In genomic region chr8:127070225-127070624, GRCm38 (mm10) we compare ENCODE assay signal across 10 mouse cellular contexts. TPM values are rescaled to one million over a fixed set of nuclear protein-coding genes. Genes with fewer than 3 reads are reported as not detected.
DNase-seq lines count a peak whose midpoint lies in the region; ATAC-seq and TF ChIP-seq lines count a peak whose summit lies in the region.
"Had no signal": no experiment of that assay in that cellular context is flagged by ENCODE, and none has a peak within 500 bp of the region (broad histone marks: within the 10 kb centered on the region; RNA-seq: fewer than 3 reads in every experiment).

No protein-coding gene starts in this region.

- H3K36me3 ChIP-seq in forebrain, embryonic 13.5 days (ENCODE audit: poor library complexity, severe bottlenecking) = no peaks in the 10 kb centered on the region
- H3K36me3 ChIP-seq in forebrain, postnatal 0 days (ENCODE audit: insufficient read depth) = no peaks in the 10 kb centered on the region
- H3K36me3 ChIP-seq: liver, embryonic 13.5 days had no signal

- intact Hi-C loops in heart, postnatal 14 days (cut with DNase I) = no loop called here

- peak; percentile 41; the same call in 1 of the 2 replicates for ATAC-seq in forebrain, embryonic 13.5 days
- no peak for ATAC-seq in forebrain, postnatal 0 days
- ATAC-seq in activated CD4-positive, CD25-positive, alpha-beta regulatory T cell, adult 4 months = no peak

- H3K27ac ChIP-seq in forebrain, embryonic 13.5 days = peak overlapping the region; percentile 78
- no peak overlapping the region for H3K27ac ChIP-seq in forebrain, postnatal 0 days (ENCODE audit: low read depth, low read length)
- H3K27ac ChIP-seq: liver, embryonic 13.5 days had no signal

- no peak overlapping the region for H3K4me3 ChIP-seq in forebrain, embryonic 13.5 days
- H3K4me3 ChIP-seq in forebrain, postnatal 0 days (ENCODE audit: low read depth, low read length) = no peak overlapping the region
- H3K4me3 ChIP-seq: liver, embryonic 13.5 days had no signal

- H3K9me3 ChIP-seq in forebrain, embryonic 13.5 days (replicated peaks) = no peaks in the 10 kb centered on the region
- H3K9me3 ChIP-seq in forebrain, postnatal 0 days (ENCODE audit: low read length) = no peaks in the 10 kb centered on the region
- H3K9me3 ChIP-seq: liver, embryonic 13.5 days had no signal

- TF ChIP-seq CTCF in forebrain, postnatal 0 days (IDR thresholded peaks at IDR 0.05; ENCODE audit: low read depth) = no peak

- 61% methylated on average over 3 of the region's 3 CpGs for WGBS in forebrain, embryonic 13.5 days
- 35% methylated on average over 3 of the region's 3 CpGs for WGBS in forebrain, postnatal 0 days

- H3K4me2 ChIP-seq in forebrain, embryonic 13.5 days = no peak overlapping the region
- H3K4me2 ChIP-seq in forebrain, postnatal 0 days (ENCODE audit: low read depth) = no peak overlapping the region
- H3K4me2 ChIP-seq: liver, embryonic 13.5 days had no signal

- DNase-seq in forebrain, postnatal 0 days = no peak
- peak; percentile 27 for DNase-seq in right cerebral cortex, postnatal 4 days
- DNase-seq in right cerebral cortex, adult 2 months (ENCODE audit: low spot score in 2 of 2) = no peak
- DNase-seq in heart, postnatal 14 days = peak; percentile 40 to 70
- DNase-seq in ovary, postnatal 36 days (ENCODE audit: low spot score) = peak; percentile 18
- DNase-seq in thymus, postnatal 10 days (ENCODE audit: low spot score in 2 of 2) = no peak
- DNase-seq: liver, embryonic 13.5 days had no signal

- H3K4me1 ChIP-seq in forebrain, embryonic 13.5 days = peaks cover 74% of the 10 kb centered on the region
- peaks cover 10% of the 10 kb centered on the region; the same call in 1 of the 2 replicates for H3K4me1 ChIP-seq in forebrain, postnatal 0 days (ENCODE audit: insufficient read depth)

- H3K9ac ChIP-seq in forebrain, embryonic 13.5 days = no peak overlapping the region
- H3K9ac ChIP-seq in forebrain, postnatal 0 days = no peak overlapping the region
- H3K9ac ChIP-seq: liver, embryonic 13.5 days had no signal

- no peaks in the 10 kb centered on the region for H3K27me3 ChIP-seq in forebrain, embryonic 13.5 days
- no peaks in the 10 kb centered on the region for H3K27me3 ChIP-seq in forebrain, postnatal 0 days (ENCODE audit: insufficient read depth, low read length)

RNA-seq across cellular contexts. Expression of gene Pard3, which starts 6.5 kb away (rescaled TPM):
- polyA plus RNA-seq in forebrain, embryonic 13.5 days (2015; fragmentation: Nextera tagmentation; extraction: Ambion mirVana) = 23.7 and 24.7 TPM in 2 replicates
- total RNA-seq in forebrain, postnatal 0 days (2014; rRNA removed) = 21.6 and 31.0 TPM in 2 replicates
- 7.5 and 11.4 TPM in 2 replicates for polyA plus RNA-seq in forebrain, postnatal 0 days (2015; fragmentation: Nextera tagmentation; extraction: Ambion mirVana)
- total RNA-seq in heart, postnatal 14 days (2021) = 10 to 100 TPM; 28.8 to 31.5 TPM
- polyA plus RNA-seq in activated CD4-positive, CD25-positive, alpha-beta regulatory T cell, adult 4 months (2017; shearing (Covaris generic)) = under 1 TPM; 0.13 to 0.61 TPM
- total RNA-seq: common myeloid progenitor, adult 5-6 weeks had no signal

Comparison
In these comparisons a context has a peak if more than half of its experiments do, and no peak if none do; other contexts are left out.
1. DNase-seq: peak in right cerebral cortex, postnatal 4 days (single experiment), heart, postnatal 14 days (2 of 2) and ovary, postnatal 36 days (single experiment); none in forebrain, postnatal 0 days (single experiment), right cerebral cortex, adult 2 months (0 of 2) and thymus, postnatal 10 days (0 of 2).